Mouse (Mus musculus) thymus, postnatal 4 days (tissue): ENCODE data around the gene Gsc.
"Not testable (repeated sequence)": the region's sequence is repeated elsewhere in the genome, so short reads cannot be mapped to it uniquely, and the experiment has no call there.

ENCODE experiments used
- DNase-seq: peaks from one replicate; pipeline ENCODE4 v3.0.0; 2021

The Gsc gene

GRCm38 (mm10) chr12:104450257-104450656 is 22.9 kb downstream of the Gsc start:
- no peak for DNase-seq

- DNase-seq = peak; percentile 88
Observed at GRCm38 (mm10) chr12:104448099-104448498, 25.0 kb downstream of the Gsc start.

- DNase-seq = not testable (repeated sequence)
Observed at GRCm38 (mm10) chr12:104447056-104447455, 26.1 kb downstream of the Gsc start.

GRCm38 (mm10) chr12:104443716-104444115 is 29.4 kb downstream of the Gsc start:
- DNase-seq = no peak

GRCm38 (mm10) chr12:104440087-104440760 is 32.9 kb downstream of the Gsc start:
- DNase-seq = peak; percentile 80

GRCm38 (mm10) chr12:104433951-104434735 is 39.0 kb downstream of the Gsc start:
- no peak for DNase-seq

- no peak for DNase-seq
Observed at GRCm38 (mm10) chr12:104433214-104433613, 39.9 kb downstream of the Gsc start.

GRCm38 (mm10) chr12:104431359-104431758 is 41.8 kb downstream of the Gsc start:
- DNase-seq = no peak

GRCm38 (mm10) chr12:104426915-104427314 is 46.2 kb downstream of the Gsc start:
- peak; percentile 65 for DNase-seq

- no peak for DNase-seq
Observed at GRCm38 (mm10) chr12:104425591-104425990, 47.5 kb downstream of the Gsc start.

GRCm38 (mm10) chr12:104422615-104423392 is 50.3 kb downstream of the Gsc start:
- DNase-seq = no peak
